Mouse (Mus musculus) E14TG2a.4 (cell line): Measurements from ENCODE around the gene Aifm2.

ENCODE experiments used
- CTCF ChIP-seq: conservative IDR thresholded peaks from 2 replicates; pipeline ENCODE4 v1.5.1; 2014; ENCODE audit warnings: low read length
- NANOG ChIP-seq: IDR thresholded peaks from 2 replicates; pipeline ENCODE4 v1.6.1; 2014; ENCODE audit warnings: borderline replicate concordance, low read length, mixed read lengths

DNA sequence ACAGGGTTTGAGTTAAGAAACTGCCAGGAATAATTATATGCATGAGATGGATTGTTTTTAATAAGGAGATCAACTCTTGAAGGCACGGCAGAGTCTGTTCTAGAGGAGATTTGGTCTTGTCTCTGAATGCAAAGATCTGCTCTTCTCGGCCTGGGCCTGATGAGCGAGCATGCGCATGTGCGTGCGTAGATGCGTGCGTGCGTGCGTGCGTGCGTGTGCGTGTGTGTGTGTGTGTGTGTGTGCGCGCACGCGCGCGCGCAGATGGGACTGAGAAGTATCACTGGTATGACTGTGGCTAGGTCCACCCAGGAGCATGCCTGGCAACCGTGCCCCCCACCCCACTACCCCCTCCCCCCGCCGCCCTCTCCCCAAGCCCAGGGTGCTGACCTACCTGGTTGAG is 38.0 kb downstream of the Aifm2 start:
- no peak for TF ChIP-seq CTCF
- TF ChIP-seq NANOG, result no peak
